Mouse (Mus musculus) heart, postnatal 14 days (tissue): ENCODE data around the gene Tnfsf13. TPM values are rescaled to one million over a fixed set of nuclear protein-coding genes. Genes with fewer than 3 reads are reported as not detected.
A peak's percentile ranks its signal among the peaks of the same experiment; 100 is the strongest.

Experiments used
- DNase-seq, 2 experiments: peaks; one replicate each; pipeline ENCODE4 v3.0.0; 2021 to 2022
- intact Hi-C: fragments of 180-260 bp; cut with DNase I; formaldehyde crosslinking; loops from one replicate; pipeline ENCODE4 v1.15.1; 2025
- total RNA-seq, 2 experiments: library from RNA; stranded (reverse); gene quantifications; 2 replicates each; pipeline ENCODE4 v1.2.3; 2021

Tnfsf13 gene
- total RNA-seq, 2 experiments from 2014 or later = 2.7 to 3.2 TPM

DNA sequence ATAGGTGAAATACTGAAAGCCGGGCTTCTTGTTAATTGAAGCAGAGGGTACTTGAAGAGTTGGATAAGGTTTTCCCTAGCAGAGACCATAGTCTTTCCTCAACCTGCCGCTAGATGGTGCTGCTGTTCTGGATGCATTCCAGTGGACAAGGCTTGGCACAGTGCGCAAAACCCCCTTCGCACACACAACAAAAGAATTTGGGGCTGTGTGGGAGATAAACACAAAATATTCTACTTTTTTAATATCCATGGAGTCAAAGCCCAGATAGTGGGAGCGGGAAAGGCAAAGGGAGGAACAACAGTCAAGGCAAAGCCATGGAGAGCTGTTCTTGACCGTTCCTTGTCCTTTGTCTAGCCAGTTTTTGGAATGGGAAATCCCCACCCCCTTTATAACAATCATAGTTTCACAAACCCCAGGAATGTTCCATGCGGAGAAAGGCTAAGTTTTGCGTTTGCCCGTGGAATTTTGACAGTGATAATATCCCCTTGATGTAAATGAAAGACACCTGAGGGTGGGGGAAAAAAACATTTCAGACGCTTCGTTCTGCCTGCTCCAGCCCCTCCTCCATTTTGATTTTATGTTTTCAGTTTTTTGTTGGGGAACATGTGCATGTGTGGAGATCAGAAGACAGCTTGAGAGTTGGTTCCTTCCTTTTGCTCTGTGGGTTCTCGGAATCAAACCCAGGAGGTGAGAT lies 2.6 kb downstream of the Tnfsf13 start:
- intact Hi-C loops = loop anchor here (1.0 to 5.0 kb wide), 3 partner anchors 32 to 194 kb away; partner anchors contain the start of gene Tmem95
- DNase-seq = peak; percentile 91 to 95

DNA sequence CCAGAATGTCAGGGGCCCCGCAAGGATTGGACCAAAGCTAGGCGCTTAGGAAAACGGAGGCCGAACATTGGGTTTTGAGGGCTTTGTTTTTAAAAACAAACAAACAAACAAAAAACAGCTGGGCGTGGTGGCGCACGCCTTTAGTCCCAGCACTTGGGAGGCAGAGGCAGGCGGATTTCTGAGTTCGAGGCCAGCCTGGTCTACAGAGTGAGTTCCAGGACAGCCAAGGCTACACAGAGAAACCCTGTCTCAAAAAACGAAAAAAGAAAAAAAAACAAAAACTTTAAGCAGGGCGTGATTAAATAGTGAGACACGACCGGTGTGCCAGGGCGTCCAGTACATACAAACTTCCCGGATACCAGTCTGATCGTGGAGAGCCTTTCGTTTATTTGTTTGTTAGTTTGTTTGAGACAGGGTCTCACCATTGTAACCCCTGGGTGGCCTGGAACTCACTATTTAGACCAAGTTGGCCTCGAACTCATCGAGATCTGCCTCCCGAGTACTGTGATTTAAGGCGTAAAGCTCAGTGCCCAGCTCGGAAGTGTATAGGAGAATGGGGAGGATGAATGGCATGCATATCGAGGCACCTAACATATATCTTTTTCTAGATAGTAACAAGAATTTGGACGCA lies 3.3 kb downstream of the Tnfsf13 start:
- intact Hi-C loops = loop anchor here (2.0 to 5.0 kb wide), 2 partner anchors 72 to 195 kb away; partner anchors contain the start of gene Tmem95
- no peak for DNase-seq

DNA sequence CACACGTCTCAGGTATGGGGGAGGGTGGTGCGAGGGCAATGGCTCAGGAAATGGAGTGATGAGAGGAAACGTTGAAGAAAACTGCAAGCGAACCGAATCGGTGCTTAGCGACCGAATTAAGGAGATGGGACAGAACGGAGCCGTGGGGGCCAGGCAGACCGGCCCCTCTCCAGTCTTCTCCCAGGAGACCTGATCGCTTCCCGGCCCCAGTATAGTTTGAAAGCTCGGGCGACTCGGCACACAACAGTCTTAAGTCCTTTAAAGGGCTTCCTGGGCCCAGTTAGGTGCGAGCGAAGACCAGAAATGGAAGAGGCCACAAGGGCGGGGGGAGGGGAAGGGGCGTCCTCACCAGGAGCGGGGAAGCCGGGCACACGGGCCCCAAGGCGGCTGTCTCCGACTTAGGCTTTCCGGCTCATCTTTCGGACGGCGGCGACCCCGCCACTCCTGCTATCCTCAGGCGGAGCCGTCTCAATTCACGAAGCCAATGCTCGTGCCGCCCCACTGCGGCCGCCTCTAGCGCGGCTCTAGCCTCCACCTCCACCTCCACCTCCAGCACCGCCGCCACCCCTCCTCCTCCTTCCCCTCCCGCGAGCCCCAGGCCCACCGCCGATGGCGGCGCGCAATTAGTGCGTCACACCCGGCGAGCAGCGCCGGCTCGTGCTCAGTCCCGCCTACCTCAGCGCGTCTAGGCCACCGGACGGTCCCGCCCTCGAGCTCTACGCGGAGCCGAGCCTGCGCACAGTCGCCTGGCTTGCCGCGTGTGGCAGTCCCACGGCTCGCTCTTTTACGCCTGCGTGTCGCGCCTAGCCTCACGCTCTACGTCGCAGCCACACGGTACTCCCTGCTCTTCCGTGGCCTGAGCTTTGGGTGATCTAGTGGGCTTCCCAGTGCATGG lies 4.0 kb downstream of the Tnfsf13 start, which contains the start of gene Senp3:
Gene Senp3 (minus strand): TSS at position 771 of the 895 bp plus-strand sequence.
- peak; percentile 97 to 98 for DNase-seq
- intact Hi-C loops = loop anchor here (2.0 to 5.0 kb wide), 2 partner anchors 73 to 196 kb away; partner anchors contain the start of gene Tmem95

DNA sequence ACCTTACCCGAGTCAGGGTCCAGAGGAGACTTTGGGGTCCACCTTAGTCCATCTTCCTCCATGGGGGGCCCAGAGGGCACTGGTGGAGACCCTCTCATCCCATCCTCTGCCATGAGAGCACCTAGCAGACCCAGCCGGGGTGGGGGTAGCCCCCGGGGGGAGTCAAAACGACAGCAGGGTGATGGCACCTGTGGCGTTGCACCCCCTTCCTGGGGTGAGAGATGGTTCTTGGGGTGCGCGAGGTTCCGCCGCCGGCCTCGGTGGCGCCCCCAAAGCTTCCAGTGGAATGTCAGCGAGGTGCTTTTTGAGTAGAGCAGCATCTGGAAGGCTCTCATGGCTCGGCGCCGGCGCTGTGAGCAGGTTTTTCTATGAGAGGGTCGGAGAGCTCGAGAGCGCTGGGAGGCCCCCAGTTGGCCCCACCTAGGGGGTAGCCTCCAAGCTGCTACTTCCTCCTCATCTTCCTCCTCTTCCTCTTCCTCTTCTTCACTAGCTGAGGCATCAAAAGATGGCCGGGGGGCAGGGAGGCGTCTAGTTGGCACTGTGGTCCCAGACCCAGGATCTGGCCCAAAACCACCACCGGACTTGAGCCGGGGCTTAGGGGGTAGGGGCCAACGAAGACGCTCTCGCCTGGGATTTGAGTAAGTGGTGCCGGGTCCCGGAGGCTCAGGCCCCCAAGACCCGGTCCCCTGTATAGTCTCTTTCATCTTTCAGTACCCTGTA lies 5.3 kb downstream of the Tnfsf13 start:
- intact Hi-C loops = loop anchor here (5.0 kb wide), 1 partner anchor 197 kb away; the partner anchor contains the start of gene Tmem95

DNA sequence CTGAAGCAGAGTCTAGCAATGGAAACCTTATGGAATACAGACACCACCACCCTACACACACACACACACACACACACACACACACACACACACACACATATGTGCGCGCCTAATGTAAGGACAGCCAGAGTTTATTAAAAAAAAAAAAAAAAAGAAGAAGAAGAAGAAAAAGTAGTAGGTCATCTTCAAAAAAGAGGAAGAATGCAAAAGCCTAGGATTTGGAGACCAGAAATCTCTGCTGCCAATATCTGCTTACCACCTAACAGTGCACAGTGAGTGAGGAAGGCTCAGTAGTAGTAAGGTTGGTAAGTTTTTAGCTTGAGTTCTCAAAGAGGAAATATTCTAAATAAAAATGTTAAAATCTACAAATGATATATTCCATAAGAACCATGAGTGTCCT lies 6.4 kb downstream of the Tnfsf13 start:
- intact Hi-C loops = no loop called here

More for the DNA sequence above, 5.3 kb downstream of the Tnfsf13 start:
- DNase-seq = no peak

DNA sequence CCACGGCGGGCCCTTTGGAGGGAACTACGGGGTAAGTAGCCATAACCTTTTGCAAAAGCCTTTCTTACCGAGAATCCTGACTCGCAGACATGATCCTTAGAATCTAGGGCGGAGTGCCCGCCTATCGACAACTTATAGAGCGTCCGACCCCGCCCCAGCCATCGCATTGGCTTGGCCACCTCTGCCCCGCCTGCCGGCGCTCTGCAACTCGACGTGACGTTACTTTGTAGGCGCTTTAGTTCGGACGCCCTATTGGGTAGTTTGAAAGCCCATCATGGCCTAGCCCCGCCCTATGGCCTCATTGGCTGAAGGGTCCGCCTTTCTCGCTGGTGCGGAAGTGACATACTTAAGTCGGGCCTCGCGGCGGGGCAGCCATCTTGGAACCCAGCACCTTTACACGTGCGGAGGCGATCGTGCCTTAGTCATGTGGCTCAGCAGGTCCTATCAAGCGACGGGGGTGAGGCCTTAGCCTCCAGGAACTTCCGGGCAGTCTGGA lies 13.3 kb downstream of the Tnfsf13 start, which contains the start of gene Eif4a1:
Gene Eif4a1 (minus strand): TSS at position 213 of the 496 bp plus-strand sequence.
- peak; percentile 99 to 100 for DNase-seq
- intact Hi-C loops = loop anchor here (5.0 kb wide), 1 partner anchor 310 kb away; the partner anchor contains the start of genes Ctdnep1 and Elp5

More for the DNA sequence above, 6.4 kb downstream of the Tnfsf13 start:
- no peak for DNase-seq

DNA sequence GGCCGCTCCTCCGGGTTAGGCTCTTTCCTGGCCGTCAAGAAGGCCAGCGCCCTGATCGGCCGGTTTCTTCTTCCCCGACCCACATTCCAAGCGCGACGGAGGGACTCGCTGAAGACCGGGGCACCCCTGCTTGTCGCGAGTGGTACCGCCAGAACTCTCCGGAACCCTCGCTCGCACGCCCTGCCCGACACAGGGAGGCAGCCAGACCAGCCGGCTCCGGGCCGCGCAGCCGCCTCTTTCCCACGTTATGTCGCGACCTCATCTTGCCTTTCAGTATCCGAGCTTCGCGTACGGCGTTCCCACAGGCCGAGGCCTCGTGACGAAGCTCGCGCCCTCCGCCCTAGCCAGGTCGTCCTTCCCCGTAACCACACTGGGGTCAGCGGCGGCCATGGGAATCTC lies 13.9 kb downstream of the Tnfsf13 start:
- no peak for DNase-seq
- intact Hi-C loops = loop anchor here (5.0 kb wide), 1 partner anchor 311 kb away; the partner anchor contains the start of genes Ctdnep1 and Elp5

DNA sequence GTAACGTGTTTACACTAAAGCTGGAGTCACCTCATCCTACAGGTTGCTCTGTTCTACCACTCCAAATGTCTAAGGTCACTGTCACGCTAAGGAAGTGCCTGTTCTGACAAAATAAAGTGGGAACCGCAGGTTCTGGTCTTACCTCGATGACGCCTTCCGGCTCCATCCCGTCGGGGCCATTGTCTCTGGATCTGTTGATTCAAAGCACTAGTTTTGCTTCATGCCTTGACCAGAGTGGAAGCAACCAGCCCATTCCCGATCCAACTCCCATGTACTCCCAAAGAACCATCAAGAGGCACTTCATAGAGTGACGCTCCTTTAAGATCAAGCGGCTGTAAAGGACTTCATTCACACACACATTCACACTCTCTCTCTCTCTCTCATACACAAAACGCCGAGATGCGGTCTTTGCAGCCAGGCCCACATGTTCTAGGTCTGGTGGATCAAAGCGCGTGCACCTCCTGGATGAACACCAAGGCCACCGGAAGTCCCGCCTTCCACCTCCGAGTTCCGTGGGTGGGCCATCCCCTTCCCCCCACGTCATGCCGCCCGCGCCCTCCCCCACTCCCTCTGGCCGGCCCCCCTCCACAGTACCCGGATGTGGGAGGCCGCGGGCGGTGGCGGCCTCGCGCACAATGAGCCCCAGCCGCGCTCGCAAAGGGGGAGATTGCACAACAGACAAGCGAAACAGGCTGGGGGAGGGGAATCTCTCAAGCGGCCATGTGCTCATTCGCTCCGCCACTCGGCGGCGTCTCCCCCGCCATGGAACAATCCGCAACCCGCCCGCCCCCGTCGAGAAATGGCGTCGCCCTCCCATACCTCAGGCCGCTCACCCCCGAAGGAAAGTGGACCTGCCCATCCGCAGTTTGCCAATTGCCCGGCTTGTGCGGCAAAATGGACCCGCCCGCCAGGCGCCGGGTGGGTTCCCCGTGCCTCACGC lies 14.5 kb downstream of the Tnfsf13 start:
- peak; percentile 96 to 97 for DNase-seq
- intact Hi-C loops = loop anchor here (5.0 kb wide), 1 partner anchor 311 kb away; the partner anchor contains the start of genes Ctdnep1 and Elp5

DNA sequence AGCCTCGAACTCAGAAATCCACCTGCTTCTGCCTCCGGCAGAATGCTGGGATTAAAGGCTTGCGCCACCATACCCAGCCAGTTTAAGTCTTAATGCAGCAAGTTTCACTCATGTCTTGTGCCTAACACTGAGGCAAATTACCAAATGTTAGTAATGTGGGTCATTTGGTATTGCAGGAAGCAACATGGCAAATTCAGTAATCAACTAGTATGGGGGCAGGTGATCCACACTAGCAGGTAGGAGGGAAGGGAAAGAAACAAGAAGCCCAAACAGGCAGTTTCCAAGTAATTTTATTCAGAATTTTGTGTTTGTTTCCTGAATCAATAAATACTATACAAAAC lies 18.9 kb downstream of the Tnfsf13 start:
- no peak for DNase-seq
- intact Hi-C loops = no loop called here

DNA sequence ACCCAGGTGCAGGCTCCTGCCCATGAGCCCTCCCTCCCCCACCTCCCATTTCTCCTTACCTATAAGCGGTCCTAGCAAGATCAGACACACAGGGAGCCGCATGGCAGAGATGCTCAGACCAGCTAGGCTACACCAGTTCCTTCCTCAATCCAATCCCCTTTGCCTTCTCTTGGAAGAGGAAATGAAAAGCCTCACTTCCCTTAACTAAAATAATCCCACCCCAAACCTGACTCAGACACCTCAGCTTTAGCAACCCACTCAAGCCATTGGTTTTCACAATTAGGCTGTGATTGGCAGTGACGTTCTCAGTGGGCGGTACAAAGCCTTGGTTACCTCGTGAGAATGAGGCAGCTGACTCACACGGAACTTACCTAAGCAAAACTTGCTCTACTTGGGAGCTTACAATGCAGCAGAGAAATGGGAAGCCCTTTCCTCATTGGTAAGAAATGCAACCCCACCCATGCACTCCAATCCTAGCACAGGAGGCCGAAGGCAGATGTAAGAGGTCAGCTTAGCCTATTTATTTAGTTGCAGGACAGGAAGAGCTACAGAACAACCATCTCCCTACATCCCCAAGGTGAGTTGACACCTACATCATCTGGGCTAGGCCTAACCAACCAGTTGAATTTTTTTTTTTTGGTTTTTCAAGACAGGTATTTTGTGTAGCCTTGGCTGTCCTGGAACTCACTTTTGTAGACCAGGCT lies 19.5 kb downstream of the Tnfsf13 start, which contains the start of gene Cd68:
Gene Cd68 (minus strand): TSS at position 193 of the 704 bp plus-strand sequence.
- DNase-seq = no peak
- intact Hi-C loops = no loop called here

DNA sequence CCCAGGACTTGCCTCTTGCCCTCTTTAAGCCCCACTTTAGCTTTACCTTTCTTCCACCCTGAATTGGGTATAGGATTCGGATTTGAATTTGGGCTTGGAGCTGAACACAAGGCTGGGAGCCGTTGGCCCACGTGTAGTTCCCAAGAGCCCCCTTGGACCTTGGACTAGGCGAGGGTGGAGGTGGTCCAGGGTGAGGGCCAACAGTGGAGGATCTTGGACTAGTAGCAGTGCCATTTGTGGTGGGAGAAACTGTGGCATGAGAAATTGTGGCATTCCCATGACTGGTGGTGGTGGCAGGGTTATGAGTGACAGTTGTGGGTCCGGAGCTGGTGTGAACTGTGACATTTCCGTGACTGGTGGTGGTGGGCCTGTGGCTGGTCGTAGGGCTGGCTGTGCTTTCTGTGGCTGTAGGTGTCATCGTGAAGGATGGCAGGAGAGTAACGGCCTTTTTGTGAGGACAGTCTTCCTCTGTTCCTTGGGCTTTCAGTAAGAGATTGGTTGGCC lies 20.1 kb downstream of the Tnfsf13 start:
- intact Hi-C loops = no loop called here
- DNase-seq = no peak

DNA sequence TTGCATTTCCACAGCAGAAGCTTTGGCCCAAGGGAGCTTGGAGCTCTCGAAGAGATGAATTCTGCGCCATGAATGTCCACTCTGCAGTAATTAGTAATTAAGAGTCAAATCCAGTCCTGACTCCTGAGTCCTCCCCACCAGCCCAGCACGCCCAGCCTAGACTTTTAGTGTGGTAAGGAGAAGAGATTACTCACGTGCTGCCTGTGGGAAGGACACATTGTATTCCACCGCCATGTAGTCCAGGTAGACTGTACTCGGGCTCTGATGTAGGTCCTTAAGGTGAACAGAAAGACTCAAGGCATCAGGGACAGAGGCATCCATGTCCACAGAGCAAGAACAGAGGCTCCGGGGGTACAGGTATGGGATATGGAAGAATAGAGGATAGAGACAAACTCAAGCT lies 20.7 kb downstream of the Tnfsf13 start:
- intact Hi-C loops = no loop called here
- no peak for DNase-seq

DNA sequence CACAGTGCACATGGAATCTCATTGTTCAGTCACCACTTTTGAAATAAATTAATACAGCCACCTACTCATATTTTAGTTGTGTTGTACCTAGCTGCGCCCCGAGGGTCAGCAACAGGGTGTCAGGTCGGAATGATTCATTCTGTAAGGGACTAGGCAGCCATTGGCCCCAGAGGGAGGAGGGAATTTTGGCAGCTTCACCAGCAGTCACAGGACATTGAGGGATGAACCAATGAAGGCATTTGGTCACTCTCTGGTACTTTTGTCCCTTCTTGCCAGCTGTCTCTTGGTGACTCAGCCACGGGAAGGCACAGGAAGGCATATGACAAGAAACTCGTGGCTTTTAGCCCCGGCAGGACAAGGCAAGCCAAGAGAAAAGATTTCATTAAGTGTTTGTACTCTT lies 21.8 kb downstream of the Tnfsf13 start:
- DNase-seq = no peak
- intact Hi-C loops = no loop called here

DNA sequence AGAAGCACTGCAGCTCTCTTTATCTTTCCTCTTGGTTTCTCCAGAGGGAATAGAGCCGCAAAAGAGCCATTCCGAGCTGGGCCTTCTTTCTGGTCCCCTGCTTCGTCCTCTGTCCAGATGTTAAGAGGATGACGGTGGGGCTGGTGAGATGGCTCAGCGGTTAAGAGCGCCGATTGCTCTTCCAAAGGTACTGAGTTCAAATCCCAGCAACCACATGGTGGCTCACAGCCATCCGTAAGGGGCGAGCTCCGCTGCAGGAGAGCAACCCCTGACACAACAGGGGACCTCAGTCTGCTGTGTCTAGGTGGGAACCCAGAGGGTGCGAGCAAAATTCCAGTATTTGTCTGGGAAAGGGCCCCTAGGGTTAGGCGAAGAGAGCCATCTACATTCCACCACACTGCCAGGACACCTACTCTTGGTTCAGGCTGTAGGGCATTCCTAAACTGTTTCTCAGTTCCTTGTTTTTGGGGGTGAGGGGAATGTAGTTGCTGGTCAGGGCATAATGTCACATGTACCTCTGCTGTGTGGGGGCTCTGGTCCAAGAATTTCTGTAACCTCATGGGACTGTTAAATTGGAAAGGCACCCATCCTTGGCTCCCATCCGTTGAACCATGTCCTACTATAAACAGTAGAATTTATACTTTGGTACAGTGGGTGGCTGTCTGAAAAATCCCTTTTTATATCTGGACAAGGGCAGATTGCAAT lies 22.5 kb downstream of the Tnfsf13 start:
- intact Hi-C loops = no loop called here

DNA sequence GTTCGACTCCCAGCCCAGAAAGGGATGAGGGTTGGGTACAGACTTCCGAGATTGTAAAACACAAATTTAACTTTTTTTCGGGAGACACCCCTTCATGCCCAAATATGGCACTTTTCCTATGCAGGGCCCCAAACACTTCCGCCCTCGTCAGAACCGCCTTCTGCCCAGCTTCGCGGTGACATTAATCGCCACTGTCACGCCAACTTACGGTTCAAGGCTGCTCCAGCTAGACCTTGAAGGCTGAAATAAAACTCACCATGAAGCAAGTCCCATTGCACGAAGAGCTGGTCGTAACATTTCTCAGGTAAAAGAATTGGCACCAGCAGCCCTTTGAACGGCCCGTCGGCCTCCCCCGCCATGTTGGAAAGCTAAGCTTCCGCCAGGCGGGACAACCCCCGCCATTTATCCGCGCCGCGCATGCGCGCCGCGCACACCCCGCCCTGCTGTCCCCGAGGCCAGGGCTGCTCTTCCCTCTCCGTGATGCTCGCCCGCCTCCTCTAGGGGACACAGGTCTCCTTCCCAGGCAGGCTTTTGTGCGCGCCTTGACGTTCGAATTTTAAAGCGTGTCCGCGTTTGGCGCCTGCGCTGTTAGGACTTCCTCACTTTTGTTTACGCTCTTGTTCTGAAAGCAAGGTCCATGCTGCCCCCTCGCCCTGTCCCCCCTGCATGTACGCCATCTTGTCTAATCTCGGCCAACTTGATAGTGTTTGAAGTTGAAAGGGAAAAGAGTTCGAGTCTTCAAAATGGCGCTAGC lies 23.2 kb downstream of the Tnfsf13 start, which contains the start of gene Mpdu1:
Gene Mpdu1 (minus strand): TSS at position 430 of the 754 bp plus-strand sequence.
- intact Hi-C loops = no loop called here
- DNase-seq = peak; percentile 93 to 95

More for the DNA sequence above, 22.5 kb downstream of the Tnfsf13 start:
- DNase-seq = no peak
